Mouse (Mus musculus): ENCODE data around the gene Arsj.

Gene Arsj

DNA sequence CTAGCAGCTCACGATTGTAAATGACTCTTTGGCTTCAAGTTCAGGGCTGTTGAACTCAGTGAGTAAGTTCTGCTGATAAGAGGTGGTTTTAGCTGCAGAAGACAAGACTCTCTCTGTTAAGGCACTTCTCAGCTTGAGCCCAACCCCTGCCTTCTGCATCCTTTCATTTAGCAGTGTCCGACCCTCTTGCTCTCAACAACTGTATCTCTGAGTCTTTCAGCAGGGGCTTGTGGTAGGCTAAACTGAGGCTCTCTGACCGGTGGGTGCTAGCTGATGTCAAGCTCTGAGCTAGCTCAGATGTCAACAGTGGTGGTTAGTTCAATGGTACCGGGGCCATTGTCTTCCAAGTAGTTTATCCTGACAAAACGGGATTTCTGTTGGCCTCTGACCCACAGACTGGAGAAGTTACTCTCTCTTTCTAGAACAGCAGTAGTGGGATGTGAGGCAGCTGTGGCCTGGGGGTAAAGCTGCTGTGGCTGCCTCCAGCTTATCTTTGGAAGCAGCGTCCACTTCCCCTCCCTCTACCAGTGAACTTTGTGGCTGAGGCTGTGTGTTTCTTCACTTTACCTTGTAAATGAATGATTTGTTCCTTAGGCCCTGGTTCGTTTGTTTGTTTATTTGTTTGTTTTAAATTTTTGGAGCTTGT lies 34.6 kb downstream of the Arsj start:
- ChIA-PET CTCF (interaction anchor here in 1 of 4 experiments (1.2 kb wide), 1 partner anchor 549 kb away, joined by 3 read pairs; no protein-coding TSS in a partner anchor), POLR2A (interaction anchor here in 1 of 4 experiments (0.6 kb wide), 1 partner anchor 141 kb away, joined by 3 read pairs; no protein-coding TSS in a partner anchor)

DNA sequence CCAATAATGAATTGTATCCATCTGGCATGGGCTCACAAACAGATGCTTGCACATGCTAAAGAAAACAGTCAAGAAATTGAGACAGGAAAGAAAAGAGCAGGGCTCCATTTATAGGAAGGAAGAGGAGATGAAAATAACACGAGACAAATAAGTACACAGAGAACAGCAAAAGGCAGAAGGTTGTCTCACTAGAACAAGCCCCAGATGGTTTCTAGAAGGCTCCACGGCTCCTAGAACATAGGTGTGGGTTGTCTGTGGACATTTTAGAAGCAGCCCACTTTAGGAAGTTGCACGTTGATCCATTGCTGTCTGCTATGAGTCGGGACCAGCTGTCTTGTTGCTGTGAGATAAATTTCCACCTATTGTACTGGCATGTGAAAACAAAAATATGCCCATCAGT lies 37.2 kb downstream of the Arsj start:
- ChIA-PET POLR2A (no interaction called here), CTCF (no interaction called here)

DNA sequence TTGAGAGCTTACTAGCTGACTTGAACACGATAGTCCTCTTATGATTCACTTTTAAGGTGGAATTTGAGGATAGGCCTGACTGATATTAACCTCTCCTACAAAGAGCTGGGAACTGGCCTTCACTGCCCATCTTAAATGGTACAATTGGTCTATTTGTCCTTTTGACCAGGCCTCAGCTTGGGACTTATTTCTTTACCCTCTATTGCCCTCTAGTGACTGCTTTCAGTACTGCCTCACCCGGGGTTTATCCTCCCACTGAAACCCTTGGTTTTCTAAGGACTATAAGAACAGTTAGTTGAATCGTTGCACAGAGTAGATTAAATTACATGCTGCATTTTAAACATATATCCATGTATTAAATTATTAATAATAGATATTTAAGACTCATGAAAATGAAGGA lies 39.4 kb downstream of the Arsj start:
- POLR2A ChIA-PET, result no interaction called here

DNA sequence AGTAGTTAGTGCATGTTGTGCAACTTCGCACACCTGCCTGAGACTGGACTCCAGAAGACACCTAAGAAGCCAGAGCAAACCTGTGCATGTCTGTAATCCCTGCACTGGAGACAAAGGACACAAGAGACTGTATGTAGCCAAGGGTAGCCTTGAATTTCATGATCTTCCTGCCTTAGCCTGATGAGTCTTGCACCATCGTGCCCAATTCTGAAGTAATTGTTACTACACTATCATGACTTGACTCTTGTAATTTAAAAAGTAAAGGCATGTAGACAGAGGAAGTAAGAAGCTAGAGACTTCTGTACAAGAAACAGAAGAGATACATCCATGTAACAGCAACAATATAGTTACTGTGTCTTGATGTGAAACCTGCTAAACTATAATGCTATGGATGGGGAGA lies 40.7 kb downstream of the Arsj start:
- ChIA-PET CTCF (interaction anchor here in 1 of 4 experiments (1.0 kb wide), 1 partner anchor 994 kb away, joined by 6 read pairs; no protein-coding TSS in a partner anchor), POLR2A (no interaction called here)

More for the DNA sequence above, 39.4 kb downstream of the Arsj start:
- CTCF ChIA-PET, result interaction anchor here in 3 of 4 experiments (0.6 to 1.2 kb wide), 6 partner anchors 30 to 554 kb away, joined by 3 to 7 read pairs (median 3); no protein-coding TSS in a partner anchor

DNA sequence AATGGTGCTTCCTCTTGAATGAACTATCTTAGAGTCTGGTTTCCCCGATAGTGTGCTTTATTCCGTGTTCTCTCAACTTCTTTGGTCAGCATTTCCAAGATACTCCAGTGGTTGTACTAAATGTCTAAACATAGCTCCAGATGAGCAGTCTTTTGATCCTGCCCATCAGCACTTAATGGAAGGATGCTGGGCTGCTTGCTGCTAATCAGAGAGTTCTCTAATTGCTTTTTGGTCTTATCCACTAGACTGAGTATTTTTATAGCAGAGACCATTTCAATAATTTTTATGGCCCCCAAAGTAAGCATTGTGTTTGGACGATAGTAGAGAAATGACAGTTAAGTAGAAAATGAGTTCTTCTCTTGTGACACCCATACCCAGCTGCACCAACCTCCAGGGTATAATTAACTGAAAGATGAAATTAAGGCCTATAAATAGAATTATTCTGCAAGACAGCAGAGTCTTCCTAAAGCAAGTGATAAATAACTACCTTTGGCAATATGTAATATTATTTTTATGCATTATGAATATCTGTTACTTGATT lies 67.1 kb downstream of the Arsj start:
- ChIA-PET POLR2A (interaction anchor here in 1 of 4 experiments (0.6 kb wide), 1 partner anchor 55 kb away, joined by 4 read pairs; no protein-coding TSS in a partner anchor), CTCF (no interaction called here)

GRCm38 (mm10) chr3:126439331-126439730 lies 75.8 kb downstream of the Arsj start:
- CTCF ChIA-PET, result no interaction called here
- POLR2A ChIA-PET, result interaction anchor here in 1 of 4 experiments (0.5 kb wide), 1 partner anchor 1870 kb away, joined by 5 read pairs; no protein-coding TSS in a partner anchor

- POLR2A ChIA-PET, result interaction anchor here in 1 of 4 experiments (1.1 to 1.2 kb wide), 2 partner anchors 14 to 148 kb away, joined by 3 to 5 read pairs; partner anchors contain the start of gene Camk2d
- CTCF ChIA-PET, result interaction anchor here in 2 of 4 experiments (0.5 to 0.9 kb wide), 2 partner anchors 14 to 455 kb away, joined by 3 to 4 read pairs; no protein-coding TSS in a partner anchor
Observed at GRCm38 (mm10) chr3:126449058-126449457, 85.6 kb downstream of the Arsj start.

DNA sequence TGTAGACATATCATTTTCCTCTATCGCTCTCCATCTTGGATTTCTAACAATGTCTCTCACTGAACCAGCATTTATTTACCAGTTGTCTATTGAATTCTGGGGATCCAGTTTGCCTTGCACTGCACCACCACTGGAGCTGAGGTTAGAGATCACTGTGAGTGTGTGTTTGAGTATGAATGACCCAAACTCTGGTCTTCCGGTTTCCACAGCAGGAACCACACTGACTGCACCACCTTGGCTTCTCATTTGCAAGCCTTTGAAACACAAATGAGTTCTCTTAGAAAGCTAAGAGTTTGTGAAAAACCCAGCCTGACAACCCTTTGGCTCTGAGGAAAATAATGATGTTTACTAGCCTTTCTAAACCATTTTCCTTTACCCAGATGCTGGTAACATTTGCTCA lies 86.0 kb downstream of the Arsj start:
- POLR2A ChIA-PET, result interaction anchor here in 1 of 4 experiments (1.1 to 1.2 kb wide), 2 partner anchors 13 to 147 kb away, joined by 3 to 5 read pairs; partner anchors contain the start of gene Camk2d

DNA sequence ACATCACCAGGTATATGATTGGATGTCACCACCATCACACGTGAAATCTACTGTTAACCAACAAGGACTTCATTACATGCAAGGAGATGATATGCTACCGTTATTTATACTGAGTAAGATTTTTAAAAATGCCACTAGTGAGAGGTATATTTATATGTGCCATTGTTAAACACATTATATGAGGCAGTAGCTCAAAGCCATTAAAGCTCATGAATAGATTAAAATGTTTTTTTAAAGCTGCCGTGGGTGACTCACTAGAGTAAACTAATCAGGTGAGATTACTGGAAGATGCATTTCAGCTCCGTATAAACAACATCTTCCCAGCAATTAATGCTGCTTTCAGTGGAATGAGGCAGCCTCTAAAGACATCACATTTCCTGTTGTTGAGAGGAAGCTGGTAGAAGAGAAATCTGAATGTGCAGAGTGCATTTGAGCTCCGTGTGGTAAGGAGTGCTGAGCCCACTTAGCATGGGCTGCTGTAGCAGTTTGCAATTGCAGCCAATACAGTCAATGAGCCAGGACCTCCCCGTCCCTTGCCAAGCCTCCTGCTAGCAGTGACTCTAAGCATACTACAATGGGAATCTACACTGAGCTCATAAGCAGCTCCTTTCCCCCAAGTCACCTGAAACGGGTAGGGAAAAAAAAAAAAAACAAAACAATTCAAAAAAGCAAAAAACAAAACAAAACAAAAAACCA lies 92.5 kb downstream of the Arsj start:
- POLR2A ChIA-PET, result interaction anchor here in 1 of 4 experiments (0.8 kb wide), 1 partner anchor 44 kb away, joined by 3 read pairs; no protein-coding TSS in a partner anchor
- CTCF ChIA-PET, result interaction anchor here in 1 of 4 experiments (0.6 kb wide), 1 partner anchor 53 kb away, joined by 3 read pairs; no protein-coding TSS in a partner anchor

More for the DNA sequence above, 86.0 kb downstream of the Arsj start:
- CTCF ChIA-PET, result interaction anchor here in 2 of 4 experiments (0.5 to 0.9 kb wide), 2 partner anchors 13 to 454 kb away, joined by 3 to 4 read pairs; no protein-coding TSS in a partner anchor

DNA sequence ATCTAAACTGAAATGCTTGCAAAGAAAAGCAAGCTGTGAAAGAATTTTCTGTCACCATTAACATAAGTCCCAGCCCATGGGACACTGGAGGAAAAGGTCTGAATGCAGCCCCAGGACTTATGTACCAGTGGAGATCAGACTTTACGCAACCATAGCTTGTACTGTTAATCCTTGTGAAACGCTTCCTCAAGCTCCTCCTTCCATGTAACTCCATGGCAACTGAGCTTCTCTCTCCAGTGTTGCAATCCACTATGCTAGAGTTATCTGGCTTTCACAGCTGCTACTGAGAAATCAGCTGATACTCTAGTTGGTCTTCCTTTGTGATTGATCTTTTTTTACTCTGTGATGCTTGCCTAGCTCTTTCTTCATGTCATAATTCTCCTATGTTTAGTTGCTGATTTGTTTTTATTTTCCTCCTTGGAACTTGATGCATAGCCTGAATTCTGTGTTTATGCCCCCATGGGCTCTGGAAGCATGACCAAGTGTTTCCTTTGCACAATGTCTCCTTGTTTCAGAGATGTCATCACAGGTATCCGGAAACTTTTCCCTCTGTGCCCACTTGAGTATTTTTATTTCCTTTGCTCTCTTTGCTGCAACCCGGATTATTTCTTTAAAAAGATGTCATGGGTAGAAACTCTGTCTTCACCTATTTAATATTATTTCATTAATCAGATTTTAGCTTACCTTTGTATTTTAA lies 99.8 kb downstream of the Arsj start:
- CTCF ChIA-PET, result interaction anchor here in 1 of 4 experiments (1.0 kb wide), 1 partner anchor 14 kb away, joined by 3 read pairs; no protein-coding TSS in a partner anchor
- POLR2A ChIA-PET, result interaction anchor here in 1 of 4 experiments (1.7 kb wide), 1 partner anchor 14 kb away, joined by 5 read pairs; no protein-coding TSS in a partner anchor

- ChIA-PET CTCF (no interaction called here), POLR2A (no interaction called here)
Observed at GRCm38 (mm10) chr3:126464262-126464661, 100.8 kb downstream of the Arsj start.
